Mouse (Mus musculus): Measurements from ENCODE around the gene Bloc1s1. TPM values are rescaled to one million over a fixed set of nuclear protein-coding genes. Genes with fewer than 3 reads are reported as not detected.

The Bloc1s1 gene
- total and polyA plus RNA-seq, 2 experiments: 106 to 192 TPM

DNA sequence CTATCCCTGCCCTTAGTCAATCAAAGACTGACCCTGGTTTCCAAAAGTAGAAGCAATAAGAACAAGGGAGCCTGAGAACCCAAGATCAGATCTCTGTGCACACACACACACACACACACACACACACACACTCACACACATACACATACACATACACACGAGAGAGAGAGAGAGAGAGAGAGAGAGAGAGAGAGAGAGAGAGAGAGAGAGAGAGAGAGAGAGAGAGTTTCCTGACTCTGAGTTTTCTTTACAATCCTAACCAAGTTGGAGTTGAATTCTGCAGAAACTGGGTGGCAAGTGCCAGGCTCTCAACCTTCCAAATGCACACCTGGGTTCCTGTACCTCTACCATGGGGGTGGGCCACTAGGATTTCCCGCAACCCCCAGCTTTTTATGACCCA lies 34.0 kb downstream of the Bloc1s1 start:
- DNase-seq (ENCODE audit: extremely low read depth, low read depth, low spot score): no peak
- Histone ChIP-seq H3K27me3 (ENCODE audit: control insufficient read depth, insufficient read depth, low read length) (peaks cover 9% of the 10 kb centered on the region; the same call in 1 of the 2 replicates), H3K36me3 (ENCODE audit: control insufficient read depth, insufficient read depth, low read length) (no peaks in the 10 kb centered on the region), H3K4me3 (ENCODE audit: insufficient read depth, low read depth, low read length) (no peak overlapping the region), H3K27ac (replicated peaks; ENCODE audit: insufficient read depth, low read depth, low read length) (no peak overlapping the region), H3K79me2 (ENCODE audit: control insufficient read depth, insufficient read depth, low read length) (no peaks in the 10 kb centered on the region), H3K9ac (ENCODE audit: low read depth, low read length) (no peak overlapping the region), H3K4me1 (ENCODE audit: control insufficient read depth, insufficient read depth, low read length) (peaks cover 4% of the 10 kb centered on the region; the same call in 1 of the 2 replicates)
- WGBS: 95% methylated on average over 1 of the region's 2 CpGs
- no peak for TF ChIP-seq POLR2A (IDR thresholded peaks at IDR 0.05; ENCODE audit: extremely low read depth, insufficient read depth, low read length)
- no peak for TF ChIP-seq CTCF (IDR thresholded peaks at IDR 0.05; ENCODE audit: low read depth, low read length)

DNA sequence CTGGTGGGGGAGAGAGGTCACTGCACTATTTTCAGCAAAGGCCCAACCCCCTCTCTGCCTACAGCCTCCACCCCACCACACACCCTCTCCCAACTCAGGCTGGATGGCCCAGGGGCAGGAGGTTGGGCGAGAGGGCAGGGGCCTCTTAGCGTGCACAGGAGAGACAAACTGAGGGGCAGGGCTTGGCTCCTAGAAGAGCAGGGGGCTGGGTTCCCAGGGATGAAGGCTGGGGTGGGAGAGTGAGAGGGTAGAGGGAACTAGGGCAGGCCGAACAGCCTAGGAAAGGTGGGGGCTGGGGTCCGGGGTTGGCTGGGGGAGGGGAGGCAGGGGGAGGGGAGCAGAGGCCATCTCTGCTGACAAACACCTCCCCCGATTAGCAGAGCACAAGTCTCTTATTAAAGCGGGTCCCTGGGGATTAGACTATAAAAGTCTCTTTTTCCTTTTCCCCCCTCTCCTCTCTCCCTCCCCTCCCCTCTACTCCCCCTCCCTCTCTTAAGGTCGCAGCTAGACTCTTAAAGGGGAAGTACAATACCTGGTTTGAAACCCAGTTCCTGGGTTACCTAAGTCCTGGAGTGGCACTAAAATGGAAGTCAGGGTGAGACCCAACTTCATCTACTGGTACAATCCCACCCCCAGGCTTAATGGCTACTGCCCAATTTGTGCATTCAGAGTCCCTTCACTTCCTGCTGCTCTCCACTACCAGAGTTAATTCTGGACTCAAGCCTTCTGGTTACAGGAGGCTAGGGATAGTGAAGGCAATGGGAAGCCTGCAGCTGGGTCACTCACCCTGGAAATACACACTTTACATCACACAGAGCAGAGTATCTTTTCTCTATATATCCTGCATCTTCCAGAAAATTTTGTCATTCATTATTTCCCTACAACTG lies 34.7 kb downstream of the Bloc1s1 start:
- Histone ChIP-seq H3K9ac (ENCODE audit: low read depth, low read length) (no peak overlapping the region), H3K79me2 (ENCODE audit: control insufficient read depth, insufficient read depth, low read length) (no peaks in the 10 kb centered on the region), H3K27me3 (ENCODE audit: control insufficient read depth, insufficient read depth, low read length) (peaks cover 9% of the 10 kb centered on the region; the same call in 1 of the 2 replicates), H3K36me3 (ENCODE audit: control insufficient read depth, insufficient read depth, low read length) (no peaks in the 10 kb centered on the region), H3K4me3 (ENCODE audit: insufficient read depth, low read depth, low read length) (no peak overlapping the region), H3K27ac (replicated peaks; ENCODE audit: insufficient read depth, low read depth, low read length) (no peak overlapping the region), H3K4me1 (ENCODE audit: control insufficient read depth, insufficient read depth, low read length) (peaks cover 4% of the 10 kb centered on the region; the same call in 1 of the 2 replicates)
- DNase-seq (ENCODE audit: extremely low read depth, low read depth, low spot score): no peak
- WGBS: 9% methylated on average over 7 of the region's 7 CpGs
- TF ChIP-seq POLR2A (IDR thresholded peaks at IDR 0.05; ENCODE audit: extremely low read depth, insufficient read depth, low read length): no peak
- no peak for TF ChIP-seq CTCF (IDR thresholded peaks at IDR 0.05; ENCODE audit: low read depth, low read length)

DNA sequence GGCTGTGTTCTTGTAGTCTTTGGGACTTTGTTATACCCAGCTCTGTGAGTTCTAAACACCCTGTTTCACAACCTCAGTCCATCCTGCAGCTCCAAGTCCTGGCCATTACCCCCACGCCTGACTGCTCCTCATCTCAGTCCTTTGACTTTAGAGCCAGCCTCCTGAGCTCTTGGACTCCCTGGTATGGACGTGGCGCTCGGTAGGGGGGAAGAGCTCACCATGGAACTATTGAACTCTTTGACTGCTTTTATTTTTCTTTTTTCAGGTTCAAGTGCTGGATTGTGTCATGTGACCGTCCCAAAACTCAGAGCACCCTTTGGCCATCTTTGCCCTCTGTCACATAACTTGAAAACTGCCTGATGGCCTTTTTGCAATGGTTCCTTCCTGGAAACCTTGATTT lies 41.8 kb downstream of the Bloc1s1 start:
- H3K36me3 ChIP-seq (ENCODE audit: control insufficient read depth, insufficient read depth, low read length): peaks cover 11% of the 10 kb centered on the region
- no peak overlapping the region for H3K9ac ChIP-seq (ENCODE audit: low read depth, low read length)
- TF ChIP-seq CTCF (IDR thresholded peaks at IDR 0.05; ENCODE audit: low read depth, low read length) (no peak), POLR2A (IDR thresholded peaks at IDR 0.05; ENCODE audit: extremely low read depth, insufficient read depth, low read length) (no peak)
- H3K79me2 ChIP-seq (ENCODE audit: control insufficient read depth, insufficient read depth, low read length): no peaks in the 10 kb centered on the region
- no peaks in the 10 kb centered on the region for H3K4me1 ChIP-seq (ENCODE audit: control insufficient read depth, insufficient read depth, low read length)
- no peak for DNase-seq (ENCODE audit: extremely low read depth, low read depth, low spot score)
- no peak overlapping the region for H3K27ac ChIP-seq (replicated peaks; ENCODE audit: insufficient read depth, low read depth, low read length)
- no peak overlapping the region for H3K4me3 ChIP-seq (ENCODE audit: insufficient read depth, low read depth, low read length)
- H3K27me3 ChIP-seq (ENCODE audit: control insufficient read depth, insufficient read depth, low read length): no peaks in the 10 kb centered on the region
- 90% methylated on average over 5 of the region's 5 CpGs for WGBS

DNA sequence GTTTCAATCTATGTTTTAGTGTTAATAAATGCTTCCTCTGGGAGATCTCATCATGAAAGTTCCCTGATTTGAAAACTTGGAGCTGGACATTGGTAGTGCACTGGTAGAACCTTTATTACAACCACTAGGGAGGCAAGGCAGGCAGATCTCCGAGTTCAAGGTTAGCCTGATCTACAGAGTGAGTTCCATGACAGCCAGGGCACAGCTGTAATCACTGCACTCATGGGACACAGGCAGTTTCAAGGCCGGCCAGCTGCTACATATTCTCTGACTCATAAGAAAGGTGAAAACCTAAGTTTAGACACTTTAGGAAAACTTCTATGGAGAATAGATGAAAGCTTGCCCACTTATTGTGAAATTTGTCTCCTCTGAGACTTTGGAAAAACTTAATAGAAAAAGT lies 45.0 kb downstream of the Bloc1s1 start:
- Histone ChIP-seq H3K9ac (ENCODE audit: low read depth, low read length) (no peak overlapping the region), H3K79me2 (ENCODE audit: control insufficient read depth, insufficient read depth, low read length) (no peaks in the 10 kb centered on the region), H3K27me3 (ENCODE audit: control insufficient read depth, insufficient read depth, low read length) (no peaks in the 10 kb centered on the region), H3K36me3 (ENCODE audit: control insufficient read depth, insufficient read depth, low read length) (peaks cover 27% of the 10 kb centered on the region), H3K4me3 (ENCODE audit: insufficient read depth, low read depth, low read length) (no peak overlapping the region), H3K27ac (replicated peaks; ENCODE audit: insufficient read depth, low read depth, low read length) (no peak overlapping the region), H3K4me1 (ENCODE audit: control insufficient read depth, insufficient read depth, low read length) (no peaks in the 10 kb centered on the region)
- no peak for TF ChIP-seq POLR2A (IDR thresholded peaks at IDR 0.05; ENCODE audit: extremely low read depth, insufficient read depth, low read length)
- TF ChIP-seq CTCF (IDR thresholded peaks at IDR 0.05; ENCODE audit: low read depth, low read length): no peak
- no peak for DNase-seq (ENCODE audit: extremely low read depth, low read depth, low spot score)
- WGBS: 94% methylated on average over 2 of the region's 2 CpGs

DNA sequence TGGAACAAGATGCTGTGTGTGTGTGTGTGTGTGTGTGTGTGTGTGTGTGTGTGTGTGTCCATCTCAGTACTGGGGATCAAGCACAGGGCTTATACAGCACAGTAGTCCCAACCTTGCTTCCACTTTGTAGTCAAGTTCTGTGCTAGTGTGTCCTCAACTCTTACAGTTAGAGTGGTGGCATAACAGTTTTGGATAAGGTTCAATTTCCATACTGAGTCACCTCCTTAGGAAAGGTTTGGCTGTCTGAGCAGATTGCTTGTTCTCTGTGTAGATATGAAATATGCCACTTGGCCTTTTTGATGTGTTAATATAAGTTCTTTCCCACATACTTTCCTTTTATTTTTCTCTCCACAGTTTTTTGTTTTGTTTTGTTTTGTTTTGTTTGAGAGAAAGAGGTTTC lies 45.5 kb downstream of the Bloc1s1 start:
- TF ChIP-seq CTCF (IDR thresholded peaks at IDR 0.05; ENCODE audit: low read depth, low read length): no peak
- no peak for TF ChIP-seq POLR2A (IDR thresholded peaks at IDR 0.05; ENCODE audit: extremely low read depth, insufficient read depth, low read length)
- no peak overlapping the region for H3K9ac ChIP-seq (ENCODE audit: low read depth, low read length)
- H3K4me1 ChIP-seq (ENCODE audit: control insufficient read depth, insufficient read depth, low read length): no peaks in the 10 kb centered on the region
- DNase-seq (ENCODE audit: extremely low read depth, low read depth, low spot score): no peak
- peaks cover 32% of the 10 kb centered on the region for H3K36me3 ChIP-seq (ENCODE audit: control insufficient read depth, insufficient read depth, low read length)
- no peak overlapping the region for H3K27ac ChIP-seq (replicated peaks; ENCODE audit: insufficient read depth, low read depth, low read length)
- H3K27me3 ChIP-seq (ENCODE audit: control insufficient read depth, insufficient read depth, low read length): no peaks in the 10 kb centered on the region
- H3K79me2 ChIP-seq (ENCODE audit: control insufficient read depth, insufficient read depth, low read length): no peaks in the 10 kb centered on the region
- no peak overlapping the region for H3K4me3 ChIP-seq (ENCODE audit: insufficient read depth, low read depth, low read length)

DNA sequence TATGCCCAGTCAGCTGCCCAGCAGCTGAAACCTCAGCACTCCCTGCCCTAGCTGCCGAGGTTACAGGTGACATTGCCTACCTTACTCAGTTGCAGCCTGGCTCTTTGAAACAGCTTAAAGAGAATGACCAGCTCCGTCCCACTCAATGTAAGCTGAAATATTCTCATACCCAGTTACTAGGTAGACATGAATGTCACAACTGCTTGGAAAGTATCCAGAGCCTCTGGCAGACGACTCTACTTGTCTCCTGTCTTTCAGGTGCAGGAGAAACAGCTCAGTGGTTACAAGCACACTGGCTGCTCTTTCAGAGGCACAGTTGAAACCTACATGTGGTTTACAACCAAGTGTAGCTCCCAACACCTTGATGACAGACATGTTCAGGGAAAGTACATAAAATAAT lies 53.5 kb downstream of the Bloc1s1 start:
- DNase-seq (ENCODE audit: extremely low read depth, low read depth, low spot score): peak; percentile 62
- peaks cover 53% of the 10 kb centered on the region for H3K36me3 ChIP-seq (ENCODE audit: control insufficient read depth, insufficient read depth, low read length)
- 39% methylated on average over 3 of the region's 3 CpGs for WGBS

More for the DNA sequence above, 53.5 kb downstream of the Bloc1s1 start:
- H3K27me3 ChIP-seq (ENCODE audit: control insufficient read depth, insufficient read depth, low read length): no peaks in the 10 kb centered on the region
- H3K27ac ChIP-seq (replicated peaks; ENCODE audit: insufficient read depth, low read depth, low read length): no peak overlapping the region
- TF ChIP-seq POLR2A (IDR thresholded peaks at IDR 0.05; ENCODE audit: extremely low read depth, insufficient read depth, low read length): no peak
- no peak for TF ChIP-seq CTCF (IDR thresholded peaks at IDR 0.05; ENCODE audit: low read depth, low read length)
- no peak overlapping the region for H3K4me3 ChIP-seq (ENCODE audit: insufficient read depth, low read depth, low read length)
- H3K4me1 ChIP-seq (ENCODE audit: control insufficient read depth, insufficient read depth, low read length): no peaks in the 10 kb centered on the region
- no peaks in the 10 kb centered on the region for H3K79me2 ChIP-seq (ENCODE audit: control insufficient read depth, insufficient read depth, low read length)
- no peak overlapping the region for H3K9ac ChIP-seq (ENCODE audit: low read depth, low read length)

Other genes with a start within 250 kb of the Bloc1s1 start
- 135 and 145 TPM in 2 replicates for gene Suox, start 250.0 kb downstream of the Bloc1s1 start, total RNA-seq (2014; rRNA removed)
- gene Suox, start 250.0 kb downstream of the Bloc1s1 start, polyA plus RNA-seq (2012; rRNA removed): 103 and 168 TPM in 2 replicates
- gene Rab5b, start 227.8 kb downstream of the Bloc1s1 start, total RNA-seq (2014; rRNA removed): 68.6 and 74.0 TPM in 2 replicates
- gene Rab5b, start 227.8 kb downstream of the Bloc1s1 start, polyA plus RNA-seq (2012; rRNA removed): 78.8 and 80.5 TPM in 2 replicates
- gene Pmel, start 219.8 kb downstream of the Bloc1s1 start, total RNA-seq (2014; rRNA removed): 0.09 and 0.40 TPM in 2 replicates
- 0.72 and 0.83 TPM in 2 replicates for gene Pmel, start 219.8 kb downstream of the Bloc1s1 start, polyA plus RNA-seq (2012; rRNA removed)
- 4.7 and 7.6 TPM in 2 replicates for gene Cdk2, start 219.0 kb downstream of the Bloc1s1 start, total RNA-seq (2014; rRNA removed)
- 7.0 and 8.3 TPM in 2 replicates for gene Cdk2, start 219.0 kb downstream of the Bloc1s1 start, polyA plus RNA-seq (2012; rRNA removed)
- gene Dgka, start 179.2 kb downstream of the Bloc1s1 start, total RNA-seq (2014; rRNA removed): 4.1 and 6.5 TPM in 2 replicates
- 7.1 and 7.2 TPM in 2 replicates for gene Dgka, start 179.2 kb downstream of the Bloc1s1 start, polyA plus RNA-seq (2012; rRNA removed)
- 9.5 and 12.7 TPM in 2 replicates for gene Pym1, start 176.1 kb downstream of the Bloc1s1 start, total RNA-seq (2014; rRNA removed)
- gene Pym1, start 176.1 kb downstream of the Bloc1s1 start, polyA plus RNA-seq (2012; rRNA removed): 15.0 and 15.6 TPM in 2 replicates
- gene Mmp19, start 133.1 kb downstream of the Bloc1s1 start, total RNA-seq (2014; rRNA removed): 74.3 and 79.8 TPM in 2 replicates
- gene Mmp19, start 133.1 kb downstream of the Bloc1s1 start, polyA plus RNA-seq (2012; rRNA removed): 48.4 and 67.5 TPM in 2 replicates
- 23.5 and 25.3 TPM in 2 replicates for gene Dnajc14, start 120.0 kb downstream of the Bloc1s1 start, total RNA-seq (2014; rRNA removed)
- 9.2 and 9.7 TPM in 2 replicates for gene Dnajc14, start 120.0 kb downstream of the Bloc1s1 start, polyA plus RNA-seq (2012; rRNA removed)
- gene Tmem198b, start 119.7 kb downstream of the Bloc1s1 start, total RNA-seq (2014; rRNA removed): 1.3 and 1.6 TPM in 2 replicates
- 4.5 and 5.7 TPM in 2 replicates for gene Tmem198b, start 119.7 kb downstream of the Bloc1s1 start, polyA plus RNA-seq (2012; rRNA removed)
- gene Sarnp, start 106.7 kb downstream of the Bloc1s1 start, total RNA-seq (2014; rRNA removed): 23.1 and 25.8 TPM in 2 replicates
- 6.7 and 6.9 TPM in 2 replicates for gene Sarnp, start 106.7 kb downstream of the Bloc1s1 start, polyA plus RNA-seq (2012; rRNA removed)
- gene Ormdl2, start 102.4 kb downstream of the Bloc1s1 start, total RNA-seq (2014; rRNA removed): 73.2 and 76.7 TPM in 2 replicates
- gene Ormdl2, start 102.4 kb downstream of the Bloc1s1 start, polyA plus RNA-seq (2012; rRNA removed): 93.2 and 94.6 TPM in 2 replicates
- 0.09 and 0.13 TPM in 2 replicates for gene Gdf11, start 32.3 kb downstream of the Bloc1s1 start, total RNA-seq (2014; rRNA removed)
- gene Gdf11, start 32.3 kb downstream of the Bloc1s1 start, polyA plus RNA-seq (2012; rRNA removed): 0.04 and 0.05 TPM in 2 replicates
- gene Cd63, start 23.0 kb downstream of the Bloc1s1 start, total RNA-seq (2014; rRNA removed): 4.1 and 5.2 TPM in 2 replicates
- 2.9 and 4.4 TPM in 2 replicates for gene Cd63, start 23.0 kb downstream of the Bloc1s1 start, polyA plus RNA-seq (2012; rRNA removed)
- 30.4 and 33.8 TPM in 2 replicates for gene Rdh5, start 1.1 kb downstream of the Bloc1s1 start, total RNA-seq (2014; rRNA removed)
- 86.2 and 91.8 TPM in 2 replicates for gene Rdh5, start 1.1 kb downstream of the Bloc1s1 start, polyA plus RNA-seq (2012; rRNA removed)
- gene Itga7, start 9.8 kb upstream of the Bloc1s1 start, total RNA-seq (2014; rRNA removed): 4.6 and 4.9 TPM in 2 replicates
- gene Itga7, start 9.8 kb upstream of the Bloc1s1 start, polyA plus RNA-seq (2012; rRNA removed): 9.5 and 11.0 TPM in 2 replicates
- 639 and 785 TPM in 2 replicates for gene Mettl7b, start 37.0 kb upstream of the Bloc1s1 start, total RNA-seq (2014; rRNA removed)
- 780 and 929 TPM in 2 replicates for gene Mettl7b, start 37.0 kb upstream of the Bloc1s1 start, polyA plus RNA-seq (2012; rRNA removed)
- 0.07 TPM in 1 of 2 replicates, not detected in the other for gene Olfr9, start 65.4 kb upstream of the Bloc1s1 start, total RNA-seq (2014; rRNA removed)
- gene Olfr9, start 65.4 kb upstream of the Bloc1s1 start, polyA plus RNA-seq (2012; rRNA removed): 0.02 TPM in 1 of 2 replicates, not detected in the other
- gene Olfr763, start 86.8 kb upstream of the Bloc1s1 start, total RNA-seq (2014; rRNA removed): not detected in 2 replicates
- gene Olfr763, start 86.8 kb upstream of the Bloc1s1 start, polyA plus RNA-seq (2012; rRNA removed): not detected in 2 replicates
- gene Olfr764-ps1, start 115.9 kb upstream of the Bloc1s1 start, total RNA-seq (2014; rRNA removed): not detected in 2 replicates
- not detected in 2 replicates for gene Olfr764-ps1, start 115.9 kb upstream of the Bloc1s1 start, polyA plus RNA-seq (2012; rRNA removed)
- gene Olfr765, start 126.0 kb upstream of the Bloc1s1 start, total RNA-seq (2014; rRNA removed): not detected in 2 replicates
- not detected in 2 replicates for gene Olfr765, start 126.0 kb upstream of the Bloc1s1 start, polyA plus RNA-seq (2012; rRNA removed)
- not detected in 2 replicates for gene Olfr766-ps1, start 144.9 kb upstream of the Bloc1s1 start, total RNA-seq (2014; rRNA removed)
- gene Olfr766-ps1, start 144.9 kb upstream of the Bloc1s1 start, polyA plus RNA-seq (2012; rRNA removed): not detected in 2 replicates
- gene Olfr767, start 158.9 kb upstream of the Bloc1s1 start, total RNA-seq (2014; rRNA removed): not detected in 2 replicates
- gene Olfr767, start 158.9 kb upstream of the Bloc1s1 start, polyA plus RNA-seq (2012; rRNA removed): not detected in 2 replicates
- not detected in 2 replicates for gene Olfr768, start 175.3 kb upstream of the Bloc1s1 start, total RNA-seq (2014; rRNA removed)
- not detected in 2 replicates for gene Olfr768, start 175.3 kb upstream of the Bloc1s1 start, polyA plus RNA-seq (2012; rRNA removed)
- gene Olfr769, start 193.8 kb upstream of the Bloc1s1 start, total RNA-seq (2014; rRNA removed): not detected in 2 replicates
- gene Olfr769, start 193.8 kb upstream of the Bloc1s1 start, polyA plus RNA-seq (2012; rRNA removed): not detected in 2 replicates
- not detected in 2 replicates for gene Olfr770, start 215.0 kb upstream of the Bloc1s1 start, total RNA-seq (2014; rRNA removed)
- not detected in 2 replicates for gene Olfr770, start 215.0 kb upstream of the Bloc1s1 start, polyA plus RNA-seq (2012; rRNA removed)
- gene Olfr771, start 240.7 kb upstream of the Bloc1s1 start, total RNA-seq (2014; rRNA removed): not detected in 2 replicates
- gene Olfr771, start 240.7 kb upstream of the Bloc1s1 start, polyA plus RNA-seq (2012; rRNA removed): not detected in 2 replicates